Mouse (Mus musculus) adrenal gland, postnatal 25 days (tissue): ENCODE data around the gene Adcy3. TPM values are rescaled to one million over a fixed set of nuclear protein-coding genes. Genes with fewer than 3 reads are reported as not detected.
"Not testable (repeated sequence)": the region's sequence is repeated elsewhere in the genome, so short reads cannot be mapped to it uniquely, and the experiment has no call there.

ENCODE experiments used
- DNase-seq: peaks from one replicate; pipeline ENCODE4 v3.0.0; 2021; ENCODE audit warnings: mixed read lengths
- total RNA-seq: library from RNA; stranded (reverse); gene quantifications from 2 replicates; pipeline ENCODE4 v1.2.3, GENCODE M21; 2021

Adcy3 gene
- total RNA-seq, 1 experiment from 2014 or later = 28.3 TPM

DNA sequence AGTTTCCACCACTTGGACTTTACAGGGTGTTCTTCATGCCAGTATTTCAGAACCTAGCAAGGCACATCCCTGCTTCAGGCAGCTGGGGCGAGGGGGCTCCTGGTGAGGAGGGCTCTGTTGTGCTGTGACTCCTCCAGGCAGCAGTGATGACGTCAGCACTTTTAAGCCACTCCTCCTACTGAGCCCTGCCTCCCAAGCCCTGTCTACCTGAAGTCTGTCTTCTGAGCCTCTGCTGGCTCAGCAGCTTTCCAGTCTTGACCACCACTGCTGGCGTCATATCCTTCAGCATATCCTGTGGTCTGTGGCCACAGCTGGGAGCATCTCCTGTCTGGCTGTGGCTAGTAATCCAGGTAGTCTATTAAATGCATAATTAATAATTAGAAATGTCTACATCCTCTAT, 47.6 kb downstream of the Adcy3 start:
- no peak for DNase-seq

DNA sequence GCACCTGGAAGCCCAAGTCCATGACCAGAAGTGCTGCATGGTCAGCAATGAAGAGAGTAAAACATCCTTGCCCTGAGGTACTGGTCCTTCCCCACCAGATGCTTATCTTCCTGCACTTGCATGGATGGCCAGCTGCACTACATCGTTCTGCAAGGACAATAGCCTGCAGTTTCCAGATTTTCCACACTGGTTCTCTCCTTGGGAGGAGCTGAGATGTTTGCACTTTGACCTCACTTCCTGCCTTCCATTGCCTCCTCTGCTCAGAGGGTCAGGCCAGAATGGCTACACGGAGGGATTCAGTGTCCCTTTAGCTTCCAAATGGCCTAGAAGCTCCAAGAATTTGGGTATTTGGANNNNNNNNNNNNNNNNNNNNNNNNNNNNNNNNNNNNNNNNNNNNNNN, 51.7 kb downstream of the Adcy3 start:
- DNase-seq = no peak

DNA sequence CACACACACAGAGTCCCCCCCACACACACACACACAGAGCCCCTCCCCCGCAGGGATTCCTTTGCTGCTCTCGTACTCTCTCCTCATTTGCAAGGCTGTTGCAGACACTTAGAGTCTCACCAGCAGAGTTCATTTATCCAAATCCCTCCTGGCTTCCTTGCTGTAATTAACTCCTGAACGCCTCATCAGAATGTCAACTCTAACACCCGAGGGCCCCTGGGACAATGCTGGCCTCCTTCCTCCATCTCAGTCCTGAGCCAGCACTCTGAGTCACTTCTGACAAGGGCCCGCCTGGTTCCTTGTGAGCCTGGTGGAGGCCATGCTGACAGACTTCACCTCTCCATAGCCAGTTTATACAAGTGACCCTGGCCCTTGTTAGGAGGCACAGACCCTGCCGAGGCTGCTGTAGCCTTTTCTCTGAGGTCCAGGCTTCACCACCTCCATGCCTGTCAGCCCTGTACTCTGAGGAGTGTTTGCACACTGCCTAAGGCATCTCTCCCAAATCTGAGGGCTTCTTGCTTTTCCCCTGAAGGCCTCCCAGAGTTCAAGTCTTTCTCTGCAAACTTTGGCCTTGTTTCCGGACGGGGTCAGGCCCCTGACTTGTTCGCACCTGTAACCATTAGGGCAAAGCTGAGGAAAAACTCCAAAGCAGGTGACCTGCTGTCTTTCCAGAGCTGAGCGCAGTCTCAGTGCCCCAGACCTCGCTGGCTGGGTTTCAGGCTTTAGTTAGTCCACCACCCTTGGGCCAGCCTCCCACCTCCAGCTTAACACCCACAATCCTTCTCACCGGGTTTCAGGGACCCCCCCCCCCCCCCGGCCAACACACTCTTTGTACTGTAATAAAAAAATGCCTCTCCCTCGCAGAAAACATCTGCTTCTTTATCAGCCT, 55.5 kb downstream of the Adcy3 start:
- peak; percentile 71 for DNase-seq

DNA sequence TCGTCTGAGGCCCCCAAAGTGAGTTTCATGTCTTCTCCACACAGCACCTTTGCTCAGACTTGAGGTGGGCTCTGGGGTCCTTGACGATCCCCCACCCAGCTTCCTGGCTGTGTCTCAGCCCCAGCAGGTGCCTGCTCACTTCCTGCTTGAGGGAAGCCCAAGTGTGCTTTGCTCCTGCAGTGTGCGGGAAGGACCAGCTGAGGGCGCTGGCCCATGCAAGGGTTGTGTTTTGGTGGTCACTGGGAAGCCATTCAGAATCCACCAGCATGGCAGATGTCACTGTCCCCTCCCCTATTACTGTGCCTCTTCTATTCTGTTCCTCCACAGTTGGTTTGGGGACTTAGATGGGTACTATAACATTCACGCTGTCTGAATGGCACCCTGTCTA, 56.2 kb downstream of the Adcy3 start:
- DNase-seq = no peak

DNA sequence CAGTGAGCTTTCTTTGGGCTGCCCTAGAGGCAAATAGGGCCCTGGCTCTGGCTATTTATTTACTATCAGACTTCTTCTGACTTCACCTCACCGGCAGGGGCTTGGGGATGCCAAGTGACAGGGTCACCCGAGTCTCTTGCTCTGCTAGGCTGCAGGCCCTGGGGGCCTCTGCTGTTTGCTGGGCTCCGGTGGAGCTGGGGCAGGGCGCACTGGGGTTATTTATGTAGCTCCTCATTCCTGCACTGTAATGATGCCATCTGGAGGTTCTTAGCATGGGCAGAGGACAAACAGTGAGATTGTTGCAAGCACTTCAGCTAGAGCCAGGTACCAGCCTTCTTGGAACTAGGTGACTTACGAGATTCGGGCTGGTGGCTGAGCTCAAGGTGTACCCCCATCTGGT, 59.6 kb downstream of the Adcy3 start:
- DNase-seq = no peak

DNA sequence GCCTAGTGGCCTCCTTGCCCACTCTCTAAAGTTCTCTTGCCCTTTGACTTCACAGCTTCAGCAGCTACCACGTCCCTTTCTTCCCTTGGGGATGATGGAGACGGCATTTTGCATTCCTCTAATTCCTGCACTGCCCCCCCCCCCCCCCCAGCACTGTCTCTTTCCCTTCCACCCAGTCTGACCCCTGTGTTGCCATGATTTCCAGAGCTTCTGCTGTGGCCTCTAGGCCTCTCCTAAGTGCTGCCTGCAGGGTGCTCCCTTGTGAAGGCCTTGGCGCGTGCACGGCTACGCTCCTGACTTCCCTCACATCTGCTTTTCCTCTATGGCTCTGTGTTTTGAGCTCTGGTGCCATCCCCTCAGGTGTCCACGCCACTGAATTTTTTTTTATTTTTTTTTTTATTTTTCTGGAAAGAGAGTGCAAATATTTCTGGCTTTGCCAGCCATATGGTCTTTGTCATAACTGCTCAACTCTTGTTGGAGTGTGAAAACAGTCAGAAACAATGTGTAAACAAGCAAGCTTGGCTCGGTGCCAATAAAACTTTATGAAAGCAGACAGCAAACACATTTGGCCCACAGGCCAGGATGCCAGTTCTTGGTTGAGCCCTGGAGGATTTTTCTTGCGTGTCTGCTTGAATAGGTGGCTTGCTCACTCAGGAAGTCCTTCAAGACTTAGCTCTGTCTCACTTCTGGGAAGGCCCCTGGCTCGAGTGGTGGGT, 60.3 kb downstream of the Adcy3 start:
- DNase-seq = no peak

DNA sequence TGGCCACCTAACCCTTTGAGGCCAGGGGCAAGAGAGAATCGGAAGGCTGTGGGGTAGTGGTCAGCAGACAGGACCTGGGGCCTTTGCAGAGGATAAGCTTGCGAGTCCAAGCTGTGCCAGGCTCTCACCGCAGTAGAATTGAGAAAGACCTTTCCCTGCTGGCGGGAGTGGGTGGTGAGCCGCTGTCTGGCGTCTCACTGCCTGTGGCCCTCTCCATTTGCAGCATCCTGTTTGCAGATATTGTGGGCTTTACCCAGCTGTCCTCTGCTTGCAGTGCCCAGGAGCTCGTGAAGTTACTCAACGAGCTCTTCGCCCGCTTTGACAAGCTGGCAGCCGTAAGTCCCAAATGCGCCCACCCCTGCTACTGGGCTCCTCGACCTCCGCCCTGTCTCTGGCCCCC, 61.7 kb downstream of the Adcy3 start:
- DNase-seq = no peak

DNA sequence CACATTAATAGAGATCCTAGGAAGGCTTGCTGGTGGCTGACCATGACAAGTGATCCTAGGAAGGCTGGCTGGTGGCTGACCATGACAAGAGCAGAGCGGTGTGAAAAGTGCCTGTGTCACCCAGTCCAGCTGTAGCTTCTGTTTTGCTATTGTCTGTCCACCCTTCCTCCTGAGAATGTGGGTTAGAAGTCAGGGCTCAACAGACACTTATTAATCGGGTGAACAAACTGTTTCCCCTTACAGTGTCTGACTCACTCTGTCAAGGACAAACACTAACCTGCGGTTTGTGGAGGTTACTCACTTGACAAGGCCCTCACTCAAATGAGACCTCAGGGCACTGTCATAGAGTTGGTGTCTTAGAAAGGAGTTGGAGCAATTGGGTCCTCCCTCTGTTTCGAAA, 65.8 kb downstream of the Adcy3 start:
- DNase-seq = no peak

DNA sequence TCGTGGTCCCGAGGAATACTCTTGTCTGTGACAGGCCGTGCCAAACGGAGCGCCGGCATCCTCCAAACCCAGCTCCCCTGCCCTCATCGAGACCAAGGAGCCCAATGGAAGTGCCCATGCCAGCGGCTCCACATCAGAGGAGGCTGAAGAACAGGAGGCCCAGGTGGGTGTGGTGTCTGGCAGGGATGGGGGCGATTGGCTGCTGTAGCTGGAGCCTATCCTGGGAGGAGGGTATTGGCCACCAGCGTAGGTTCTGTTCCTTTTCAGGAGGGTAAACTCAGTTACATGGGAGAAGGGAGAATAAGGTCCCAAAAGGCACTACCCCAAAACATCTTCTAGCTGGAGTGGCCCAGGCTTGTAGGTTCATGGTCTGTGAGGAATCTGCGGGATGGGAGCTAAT, 66.4 kb downstream of the Adcy3 start:
- DNase-seq = no peak

DNA sequence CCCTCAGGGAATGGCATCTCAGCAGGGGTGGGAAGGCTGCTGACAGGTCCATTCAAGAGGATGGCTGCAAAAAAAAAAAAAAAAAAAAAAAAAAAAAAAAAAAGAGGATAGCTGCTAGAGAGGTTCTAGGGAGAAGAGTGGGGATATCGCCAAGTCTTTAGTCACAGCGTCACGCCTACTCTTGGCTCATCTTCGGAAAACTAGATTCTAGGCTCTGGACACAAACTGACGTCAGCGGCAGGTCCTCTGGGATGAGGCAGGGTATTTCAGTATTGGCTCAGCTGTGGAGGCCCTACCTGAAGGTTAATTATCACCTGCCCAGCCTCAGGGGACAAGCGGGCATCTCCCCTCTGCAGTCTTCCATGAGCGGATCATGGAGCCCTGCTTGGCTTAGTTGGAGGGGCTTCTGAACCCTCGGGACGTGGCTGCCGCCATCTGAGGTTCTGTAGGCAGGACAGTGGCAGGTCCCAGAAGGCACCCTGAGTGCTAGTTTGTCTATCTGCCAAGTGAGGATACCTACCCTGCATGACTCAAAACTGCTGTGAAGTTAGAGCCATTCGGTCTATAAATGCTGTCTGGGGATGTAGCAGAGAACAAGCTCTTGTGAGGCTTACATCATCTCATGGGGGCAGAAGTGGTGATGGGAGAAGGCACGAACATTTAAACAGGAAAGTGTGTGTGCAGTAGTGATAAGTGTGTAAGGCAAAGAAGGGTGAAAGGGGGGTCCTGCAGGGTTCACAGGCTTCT, 68.7 kb downstream of the Adcy3 start:
- peak; percentile 29 for DNase-seq

DNA sequence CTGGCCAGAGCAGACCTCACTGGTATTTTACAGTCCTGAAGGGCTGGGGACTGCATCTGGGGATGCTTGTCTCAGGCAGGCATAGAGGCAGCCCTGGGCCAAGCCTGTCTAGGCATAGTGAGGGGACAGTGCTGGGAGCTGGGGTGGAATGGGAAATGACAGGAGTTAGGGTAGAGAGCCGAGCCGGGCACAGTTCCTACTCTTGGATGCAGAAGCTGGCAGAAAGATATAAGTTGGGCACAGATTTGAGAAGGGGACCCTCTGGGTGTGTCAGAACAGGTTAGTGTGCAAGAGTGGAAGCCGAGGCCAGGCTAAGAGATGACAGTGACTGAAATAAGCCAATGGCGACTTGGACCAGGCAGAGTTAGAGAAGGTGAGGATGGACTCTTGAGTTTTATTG, 69.3 kb downstream of the Adcy3 start:
- DNase-seq = no peak

DNA sequence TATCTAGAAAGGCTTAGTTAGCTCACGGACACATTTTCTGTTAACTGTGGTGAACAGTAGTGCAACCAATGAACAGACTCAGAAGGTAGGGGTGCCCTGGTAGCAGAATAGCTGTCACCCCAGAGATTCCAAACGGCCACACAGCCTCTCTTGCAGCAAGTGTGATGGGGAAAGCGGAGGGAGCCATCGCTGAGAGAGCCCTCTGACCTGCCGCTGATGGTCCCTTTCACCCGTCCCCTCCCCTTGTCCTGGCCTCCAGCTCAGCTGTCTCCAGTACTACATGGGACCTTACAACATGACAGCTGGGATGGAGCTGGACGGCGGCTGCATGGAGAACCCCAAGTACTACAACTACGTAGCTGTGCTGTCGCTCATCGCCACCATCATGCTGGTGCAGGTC, 73.2 kb downstream of the Adcy3 start:
- DNase-seq = no peak

DNA sequence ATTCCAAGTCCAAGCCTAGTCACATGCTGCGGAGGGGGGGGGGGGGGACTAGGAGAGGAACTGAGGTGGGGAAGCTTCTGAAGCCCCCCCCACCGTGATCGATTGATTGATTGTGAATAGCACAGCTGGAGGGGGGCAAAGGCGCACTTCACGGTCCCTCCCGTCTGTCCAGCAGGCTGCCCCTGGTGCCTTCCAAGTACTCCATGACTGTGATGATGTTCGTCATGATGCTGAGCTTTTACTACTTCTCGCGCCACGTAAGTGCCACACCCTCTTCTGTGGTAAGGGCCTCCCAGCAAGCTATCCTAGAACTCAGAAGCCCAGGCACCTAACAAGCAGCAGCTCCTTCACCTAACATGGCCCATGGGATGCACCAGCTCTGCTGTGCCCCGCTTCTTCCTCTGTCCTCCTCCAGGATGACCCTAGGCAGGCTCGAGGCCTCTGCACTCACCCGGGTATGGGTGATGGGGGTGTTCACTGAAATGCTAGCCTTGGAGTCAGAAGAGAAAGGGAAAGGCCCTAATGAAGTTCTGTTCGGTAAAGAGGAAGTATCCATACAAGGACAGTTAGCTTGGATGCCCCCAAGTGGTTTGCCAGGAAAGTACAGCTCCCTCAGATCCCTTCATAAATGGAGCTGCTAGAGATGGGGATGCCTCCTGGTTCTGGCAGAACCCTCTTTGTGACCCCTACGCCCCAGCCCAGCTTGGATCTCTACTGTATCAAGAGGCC, 75.7 kb downstream of the Adcy3 start:
- DNase-seq = peak; percentile 49

DNA sequence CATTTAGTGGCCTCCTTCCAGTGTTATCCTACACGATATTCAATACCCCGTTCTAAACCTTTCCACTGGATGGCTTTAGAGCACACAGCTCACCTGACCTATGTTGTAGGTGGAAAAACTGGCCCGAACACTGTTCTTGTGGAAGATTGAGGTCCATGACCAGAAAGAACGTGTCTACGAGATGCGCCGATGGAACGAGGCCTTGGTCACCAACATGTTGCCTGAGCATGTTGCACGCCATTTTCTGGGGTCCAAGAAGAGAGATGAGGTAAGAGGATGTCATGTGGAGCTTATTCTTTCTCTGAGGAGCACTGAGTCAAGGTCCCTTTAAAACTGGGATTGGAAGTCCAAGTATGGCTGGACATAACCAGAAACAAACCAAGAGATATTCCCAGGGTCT, 76.3 kb downstream of the Adcy3 start:
- DNase-seq = no peak

DNA sequence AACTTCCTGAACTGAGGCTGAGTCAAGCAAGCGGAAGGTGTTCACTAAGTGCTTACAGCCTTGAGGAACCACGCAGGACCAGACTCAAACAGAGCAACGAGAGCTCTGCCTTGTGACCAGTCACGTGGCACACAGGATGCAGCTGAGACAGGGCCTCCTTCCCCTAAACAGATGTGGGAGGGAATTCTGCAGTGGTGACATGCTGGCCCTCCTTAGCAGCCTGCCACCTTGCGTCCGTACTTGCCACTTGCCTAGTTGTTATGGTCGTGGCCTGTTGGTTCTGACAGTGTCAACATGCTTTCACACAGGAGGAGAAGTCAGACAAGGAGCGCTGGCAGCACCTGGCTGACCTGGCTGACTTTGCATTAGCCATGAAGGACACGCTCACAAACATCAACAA, 78.3 kb downstream of the Adcy3 start:
- DNase-seq = no peak

DNA sequence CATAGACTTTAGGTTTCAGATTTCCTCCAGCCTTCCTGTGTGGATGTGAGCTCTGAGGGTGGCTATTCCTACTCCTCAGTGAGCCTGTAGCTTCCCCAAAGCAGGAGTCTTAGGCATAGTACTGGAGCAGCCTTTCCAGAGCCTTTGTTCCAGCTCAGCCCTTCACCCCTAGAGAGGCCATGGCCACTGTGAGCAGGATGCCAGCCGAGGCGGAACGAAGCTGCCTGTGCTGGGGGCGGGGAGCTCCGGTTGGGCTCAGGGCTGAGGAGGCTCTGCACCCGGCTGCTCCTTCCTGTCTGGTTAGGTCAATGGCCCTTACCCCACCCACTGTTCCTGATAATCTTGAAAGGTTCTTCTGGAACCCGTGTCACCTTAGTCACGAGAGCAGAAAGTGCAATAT, 80.0 kb downstream of the Adcy3 start:
- DNase-seq = peak; percentile 69

DNA sequence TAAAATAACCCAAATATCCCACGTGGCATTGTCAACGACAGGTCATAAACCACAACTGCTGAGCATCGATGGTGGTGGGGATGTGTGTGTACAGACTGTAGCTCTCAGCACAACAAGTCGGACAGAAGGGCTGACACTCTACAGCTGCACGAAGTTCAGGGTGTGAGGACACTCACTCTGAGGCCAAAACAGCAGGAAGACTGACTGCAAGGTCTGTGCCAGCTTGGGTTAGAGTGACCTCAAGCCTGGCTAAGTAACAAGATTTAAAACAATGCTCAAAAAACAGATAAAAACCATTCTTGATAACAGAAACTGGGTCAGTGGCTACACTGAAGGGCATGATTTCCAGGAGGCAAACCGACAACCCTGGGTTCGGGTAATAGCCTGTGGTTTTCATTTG, 97.3 kb downstream of the Adcy3 start:
- no peak for DNase-seq

DNA sequence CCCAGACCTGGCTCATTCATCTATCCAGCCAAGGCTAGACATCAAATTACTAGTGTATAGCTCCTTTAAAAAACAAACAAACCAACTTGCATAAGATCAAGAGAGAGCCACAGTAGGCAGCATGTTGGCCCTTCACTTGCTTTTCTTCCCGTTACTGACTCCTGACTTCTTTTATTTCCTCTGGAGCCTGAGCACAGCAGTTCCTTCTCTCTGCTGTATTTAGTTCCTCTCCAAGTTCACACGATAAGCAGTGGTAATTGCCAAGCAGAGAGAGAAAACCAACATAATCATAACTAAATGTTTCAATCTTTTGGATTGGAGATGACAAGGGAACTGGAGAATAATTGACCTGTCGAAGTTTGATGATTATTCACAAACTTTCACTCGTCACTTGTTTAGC, 99.9 kb downstream of the Adcy3 start:
- DNase-seq = no peak

DNA sequence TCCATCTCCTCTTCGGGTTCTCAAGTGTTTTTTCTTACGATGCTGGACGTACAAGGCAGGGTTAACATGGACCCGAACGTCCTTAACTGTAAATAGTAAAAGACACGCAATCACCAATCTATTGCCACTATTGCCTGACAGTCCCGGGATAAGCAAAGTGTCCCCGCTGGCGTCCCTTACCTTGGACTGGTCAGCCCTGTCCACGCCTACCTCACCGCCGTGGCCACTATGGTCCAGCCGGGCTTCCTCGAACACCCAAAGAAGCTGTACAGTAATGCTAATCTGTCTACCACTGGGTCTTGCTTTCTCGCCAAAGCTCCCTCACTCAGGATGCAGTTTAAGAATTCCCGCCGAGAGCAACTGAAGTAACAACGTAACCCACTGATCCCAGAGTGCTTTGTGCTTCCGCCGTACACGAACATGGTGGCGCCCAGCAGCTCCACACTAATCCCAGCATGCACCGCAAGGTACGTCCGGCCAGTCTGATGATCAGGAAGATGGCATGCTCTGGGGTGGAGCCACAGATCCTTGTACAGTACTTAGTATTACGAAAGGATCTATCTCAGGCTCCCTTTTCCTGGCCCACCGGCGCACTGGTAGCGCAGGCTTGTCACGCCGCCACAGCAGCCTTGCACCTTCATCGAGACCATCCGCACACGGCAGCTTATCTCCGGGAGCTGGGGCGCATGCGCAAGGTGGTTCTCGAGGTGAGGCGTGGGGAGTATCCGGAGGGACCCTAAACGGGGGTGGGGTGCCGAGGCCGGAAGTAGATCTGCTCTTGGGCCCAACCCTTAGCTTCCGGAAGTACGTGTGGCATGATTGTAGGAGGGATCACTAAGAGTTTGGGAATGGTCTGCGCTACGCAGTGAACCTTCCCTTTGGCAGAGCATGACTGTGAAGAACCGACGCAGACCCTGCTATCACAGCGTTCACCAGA, 100.9 kb downstream of the Adcy3 start, which contains the start of the genes Ptrhd1 and Cenpo:
Gene Ptrhd1 (plus strand): TSS at position 456 of the 937 bp plus-strand sequence.
Gene Cenpo (minus strand): TSS at position 723 of the 937 bp plus-strand sequence.
- DNase-seq = peak; percentile 91

DNA sequence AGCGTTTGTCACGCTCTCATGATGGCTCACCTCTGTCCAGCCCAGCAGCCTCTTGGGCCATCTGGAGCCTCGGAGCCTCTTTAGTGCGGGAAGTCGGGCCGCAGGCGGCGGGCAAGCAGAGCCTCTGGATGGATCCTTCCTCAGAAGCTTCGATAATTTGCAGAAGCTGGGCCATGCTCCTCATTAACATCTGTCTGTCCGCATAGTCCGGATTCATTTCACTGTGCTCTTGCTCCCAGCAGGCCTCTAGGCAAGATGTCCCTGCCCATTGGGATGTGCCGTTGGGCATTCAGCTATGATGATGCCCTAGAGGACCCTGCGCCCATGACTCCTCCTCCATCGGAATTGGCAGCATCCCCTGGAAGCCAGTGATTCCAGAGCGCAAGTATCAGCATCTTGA, 104.6 kb downstream of the Adcy3 start:
- DNase-seq = no peak

DNA sequence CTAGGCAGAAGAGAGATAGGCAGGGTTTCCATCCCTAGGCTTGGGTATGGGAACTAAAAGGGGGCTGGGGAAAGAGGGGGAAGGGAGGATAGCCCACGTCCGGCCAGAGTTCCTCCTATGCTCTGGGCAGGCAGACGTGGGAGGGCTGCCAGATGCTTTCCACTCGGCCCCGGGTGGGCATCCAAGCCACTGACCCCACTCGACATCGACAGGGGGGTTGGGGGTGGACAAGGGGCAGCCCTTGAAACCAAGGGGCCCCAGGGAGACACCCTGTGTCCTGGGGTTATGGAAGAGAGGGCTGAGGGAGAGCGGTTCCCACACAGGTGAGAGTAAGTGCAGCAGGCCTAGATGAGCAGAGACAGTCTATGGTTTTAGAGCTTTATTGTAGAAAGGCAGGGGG, 107.4 kb downstream of the Adcy3 start:
- DNase-seq = not testable (repeated sequence)
